Mouse (Mus musculus) urinary bladder, postnatal 4 days (tissue): ENCODE measurements at regions not wholly inside any gene's neighbourhood (a gene's known extent, or its start where the extent isn't known, plus 50 kb on each side); places are given as distances from the start of the nearest gene placed in this dataset.
"Not testable (repeated sequence)": the region's sequence is repeated elsewhere in the genome, so short reads cannot be mapped to it uniquely, and the experiment has no call there.

Experiments
- DNase-seq, 2 experiments: peaks; one replicate each; pipeline ENCODE4 v3.0.0; 2021 to 2022; ENCODE audit warnings: low spot score in 2 of 2

- DNase-seq: peak in 1 of 2 experiments; percentile 37
These were observed 421.2 kb upstream of the N6amt1 start for GRCm38 (mm10) chr16:86932765-86933164.

GRCm38 (mm10) chr16:86897967-86898710, 455.8 kb upstream of the N6amt1 start:
- no peak for DNase-seq

GRCm38 (mm10) chr16:86894982-86895381, 459.0 kb upstream of the N6amt1 start:
- no peak for DNase-seq

DNA sequence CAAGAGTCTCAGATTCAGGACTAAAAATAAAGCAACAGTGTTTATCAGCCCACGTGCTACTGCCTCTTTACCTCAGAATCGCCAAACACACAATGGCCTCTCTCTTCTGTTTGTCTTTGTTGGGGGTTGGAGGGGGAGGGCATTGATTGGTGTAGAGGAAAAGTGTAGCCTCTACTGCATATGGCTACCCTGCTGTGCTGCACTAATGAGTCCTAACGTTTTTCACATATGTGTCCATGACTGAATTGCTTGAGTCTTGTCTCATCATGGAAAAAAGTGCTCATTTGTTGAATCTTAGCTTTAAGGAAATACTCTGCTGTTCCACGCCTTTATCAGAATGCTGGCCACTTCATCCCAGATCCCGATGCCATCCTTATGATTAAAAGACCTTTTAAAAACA, 459.7 kb upstream of the N6amt1 start:
- no peak for DNase-seq

DNA sequence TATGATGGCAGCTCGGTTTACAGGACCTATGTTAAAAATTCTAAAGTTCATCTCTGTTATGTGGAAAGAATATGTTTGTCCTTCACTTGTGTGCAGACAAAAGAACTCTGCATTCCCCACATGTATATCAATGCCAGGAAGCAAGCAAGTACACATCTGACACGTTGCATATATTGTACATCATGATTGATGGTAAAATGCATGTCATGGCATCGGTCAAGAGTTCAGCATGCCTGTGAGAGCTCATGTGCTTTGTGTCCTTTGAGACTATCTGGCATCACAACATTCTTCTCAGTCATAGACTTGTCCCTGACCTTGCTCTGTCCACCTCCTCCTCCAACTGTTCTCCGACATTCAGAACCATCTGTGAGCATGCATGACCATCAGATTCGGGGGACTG, 465.6 kb upstream of the N6amt1 start:
- DNase-seq: no peak

GRCm38 (mm10) chr16:86887605-86888004, 466.4 kb upstream of the N6amt1 start:
- no peak for DNase-seq

- DNase-seq: no peak
These were observed 470.1 kb upstream of the N6amt1 start for GRCm38 (mm10) chr16:86883862-86884261.

GRCm38 (mm10) chr16:86882529-86882928, 471.5 kb upstream of the N6amt1 start:
- DNase-seq: peak in 1 of 2 experiments; percentile 35

GRCm38 (mm10) chr16:86881583-86881982, 472.4 kb upstream of the N6amt1 start:
- no peak for DNase-seq

DNA sequence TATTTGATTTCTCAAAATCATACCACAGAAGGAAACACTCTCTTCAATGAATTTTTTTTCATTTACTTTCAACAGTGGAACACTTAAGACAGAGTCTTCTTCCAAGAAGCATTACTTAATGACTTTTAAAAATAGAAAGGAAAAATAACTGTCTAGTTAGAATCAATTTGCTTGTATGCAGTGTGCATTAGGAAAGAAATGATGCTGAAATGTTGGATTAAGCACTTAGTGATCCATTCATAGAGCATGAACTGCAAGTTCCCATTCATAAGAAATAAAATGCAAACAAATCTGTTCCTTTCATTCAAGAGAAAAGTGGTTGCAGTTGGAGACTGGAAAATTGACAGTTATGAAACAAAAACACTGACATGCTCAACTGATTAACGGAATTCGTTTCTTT, 493.2 kb upstream of the N6amt1 start:
- no peak for DNase-seq

DNA sequence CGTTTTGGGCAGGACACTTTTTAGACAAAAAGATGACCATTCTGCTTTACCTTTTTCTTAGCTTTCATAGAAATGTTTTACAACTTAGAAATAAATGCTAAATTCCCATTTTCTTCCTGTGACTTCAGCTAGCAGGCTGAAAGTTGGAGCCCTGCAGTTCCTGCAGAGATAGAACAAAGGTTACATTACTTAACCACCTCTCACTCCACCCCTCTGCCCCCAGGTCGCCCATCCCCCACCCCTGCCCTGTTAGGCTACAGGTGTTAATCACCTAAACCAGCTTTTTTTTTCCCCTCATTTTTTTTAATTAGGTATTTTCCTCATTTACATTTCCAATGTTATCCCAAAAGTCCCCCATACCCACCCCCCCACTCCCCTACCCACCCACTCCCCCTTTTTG, 498.1 kb upstream of the N6amt1 start:
- no peak for DNase-seq

GRCm38 (mm10) chr16:86855312-86855711, 498.7 kb upstream of the N6amt1 start:
- no peak for DNase-seq

GRCm38 (mm10) chr16:86853398-86853797, 500.6 kb upstream of the N6amt1 start:
- DNase-seq: no peak

GRCm38 (mm10) chr16:86838457-86839337, 515.3 kb upstream of the N6amt1 start:
- DNase-seq: no peak

GRCm38 (mm10) chr16:86827645-86828044, 526.3 kb upstream of the N6amt1 start:
- no peak for DNase-seq

- DNase-seq: no peak
These were observed 527.3 kb upstream of the N6amt1 start for GRCm38 (mm10) chr16:86826641-86827040.

DNA sequence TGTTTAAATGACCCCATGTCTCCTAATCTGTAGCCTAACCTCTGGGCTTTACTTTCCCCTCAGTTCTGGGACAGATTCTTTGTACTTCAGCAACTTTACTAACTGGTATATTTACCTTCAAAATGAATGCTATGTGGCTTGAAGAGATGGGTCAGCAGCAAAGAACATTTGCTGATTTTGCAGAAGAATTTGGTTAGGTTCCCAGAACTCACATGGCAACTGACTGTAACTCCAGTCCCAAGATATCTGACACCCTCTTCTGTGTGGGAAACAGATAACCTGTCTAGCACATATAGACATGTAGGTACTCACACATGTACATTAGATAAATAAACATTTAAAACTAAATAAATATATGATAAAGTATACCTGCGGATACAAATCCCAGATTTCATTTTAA, 530.5 kb upstream of the N6amt1 start:
- DNase-seq: no peak

- DNase-seq: no peak
These were observed 532.4 kb upstream of the N6amt1 start for GRCm38 (mm10) chr16:86821586-86821985.

DNA sequence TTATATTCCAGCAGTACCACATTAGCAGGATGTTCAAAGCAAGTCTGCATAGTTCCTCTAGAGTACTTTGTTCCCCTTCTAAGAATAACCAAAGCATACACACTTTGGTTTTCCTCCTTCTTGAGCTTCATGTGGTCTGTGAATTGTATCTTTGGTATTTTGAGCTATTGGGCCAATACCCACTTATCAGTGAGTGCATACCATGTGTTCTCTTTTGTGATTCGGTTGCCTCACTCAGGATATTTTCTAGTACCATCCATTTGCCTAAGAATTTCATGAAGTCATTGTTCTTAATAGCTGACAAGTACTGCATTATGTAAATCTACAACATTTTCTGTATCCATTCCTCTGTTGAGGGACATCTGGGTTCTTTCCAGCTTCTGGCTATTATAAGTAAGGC, 535.3 kb upstream of the N6amt1 start:
- not testable (repeated sequence) for DNase-seq

- DNase-seq: no peak
These were observed 537.0 kb upstream of the N6amt1 start for GRCm38 (mm10) chr16:86816763-86817593.

- DNase-seq: no peak
These were observed 538.0 kb upstream of the N6amt1 start for GRCm38 (mm10) chr16:86816006-86816405.

DNA sequence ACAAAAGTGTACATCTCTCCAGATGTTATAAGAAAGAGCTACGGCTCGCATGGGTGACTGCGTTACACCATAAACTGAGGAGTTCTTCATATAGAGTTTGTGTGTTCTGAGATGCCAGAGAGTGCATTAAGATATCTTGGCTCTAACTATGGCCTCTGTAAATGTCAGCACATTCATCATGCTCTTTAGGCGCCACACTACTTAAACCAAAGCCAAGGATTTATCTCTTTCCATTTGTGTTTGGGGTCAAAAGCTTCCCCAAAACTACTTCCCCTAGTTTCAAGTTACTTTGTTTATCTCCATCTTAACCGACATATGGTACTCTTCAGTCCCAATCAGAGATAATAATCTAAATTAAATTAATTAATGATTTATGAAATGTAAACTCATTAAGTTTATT, 541.3 kb upstream of the N6amt1 start:
- DNase-seq: no peak
